10 mouse cellular contexts compared by ENCODE assay signal in genomic region chr2:166011422-166011821, GRCm38 (mm10). TPM values are rescaled to one million over a fixed set of nuclear protein-coding genes. Genes with fewer than 3 reads are reported as not detected.
DNase-seq lines count a peak whose midpoint lies in the region; ATAC-seq and TF ChIP-seq lines count a peak whose summit lies in the region.
"Had no signal": no experiment of that assay in that cellular context is flagged by ENCODE, and none has a peak within 500 bp of the region (broad histone marks: within the 10 kb centered on the region; RNA-seq: fewer than 3 reads in every experiment).

No protein-coding gene starts in this region.

- H3K9me3 ChIP-seq in kidney, embryonic 16.5 days (ENCODE audit: low read length) = no peaks in the 10 kb centered on the region
- H3K9me3 ChIP-seq in E14TG2a.4 (ENCODE audit: low read length) = no peaks in the 10 kb centered on the region
- H3K9me3 ChIP-seq in limb, embryonic 12.5 days = no peaks in the 10 kb centered on the region
- H3K9me3 ChIP-seq: neural tube, embryonic 12.5 days had no signal

- 60% methylated on average over 3 of the region's 3 CpGs for WGBS in kidney, embryonic 16.5 days
- WGBS in bone marrow, adult 2 months = 70% methylated on average over 3 of the region's 3 CpGs
- WGBS in limb, embryonic 12.5 days = 43% methylated on average over 3 of the region's 3 CpGs

- no peaks in the 10 kb centered on the region for H3K27me3 ChIP-seq in kidney, embryonic 16.5 days (ENCODE audit: insufficient read depth, low read length)
- no peaks in the 10 kb centered on the region for H3K27me3 ChIP-seq in E14TG2a.4 (ENCODE audit: insufficient read depth, low read length)
- no peaks in the 10 kb centered on the region for H3K27me3 ChIP-seq in limb, embryonic 12.5 days
- H3K27me3 ChIP-seq: neural tube, embryonic 12.5 days had no signal

- H3K27ac ChIP-seq in kidney, embryonic 16.5 days (ENCODE audit: low read length) = peak overlapping the region; percentile 7; the same call in 1 of the 2 replicates
- H3K27ac ChIP-seq in bone marrow, adult 2 months (ENCODE audit: control insufficient read depth, insufficient read depth, low read depth, low read length, poor library complexity) = 0 out of 2 replicates have a peak overlapping the region, but pooled peaks have one; percentile 68
- 0 out of 2 replicates have a peak overlapping the region, but pooled peaks have one; percentile 7 for H3K27ac ChIP-seq in limb, embryonic 12.5 days
- H3K27ac ChIP-seq: liver, embryonic 14.5 days; neural tube, embryonic 12.5 days had no signal

- H3K9ac ChIP-seq in kidney, embryonic 16.5 days (replicated peaks; ENCODE audit: low read length) = no peak overlapping the region
- H3K9ac ChIP-seq in limb, embryonic 12.5 days (replicated peaks) = no peak overlapping the region
- H3K9ac ChIP-seq: liver, embryonic 14.5 days; neural tube, embryonic 12.5 days had no signal

- H3K4me1 ChIP-seq in kidney, embryonic 16.5 days (ENCODE audit: insufficient read depth, low read length) = peaks cover 44% of the 10 kb centered on the region
- H3K4me1 ChIP-seq in E14TG2a.4 (replicated peaks; ENCODE audit: low read depth, low read length) = peaks cover 89% of the 10 kb centered on the region
- peaks cover 7% of the 10 kb centered on the region for H3K4me1 ChIP-seq in bone marrow, adult 2 months (ENCODE audit: control insufficient read depth, insufficient read depth, low read length)
- peaks cover 35% of the 10 kb centered on the region for H3K4me1 ChIP-seq in limb, embryonic 12.5 days (replicated peaks)

- no peak overlapping the region for H3K4me2 ChIP-seq in kidney, embryonic 16.5 days (replicated peaks; ENCODE audit: low read depth, low read length)
- no peak overlapping the region for H3K4me2 ChIP-seq in limb, embryonic 12.5 days
- H3K4me2 ChIP-seq: neural tube, embryonic 12.5 days had no signal

- ATAC-seq in kidney, embryonic 16.5 days (ENCODE audit: low FRiP score, low TSS enrichment) = no peak
- no peak for ATAC-seq in limb, embryonic 12.5 days (ENCODE audit: insufficient number of reproducible peaks, insufficient read depth, low FRiP score, low TSS enrichment, low read depth)

- no peak overlapping the region for H3K4me3 ChIP-seq in kidney, embryonic 16.5 days (ENCODE audit: low read length)
- peak overlapping the region; percentile 48 for H3K4me3 ChIP-seq in E14TG2a.4 (replicated peaks; ENCODE audit: low read length)
- no peak overlapping the region for H3K4me3 ChIP-seq in bone marrow, adult 2 months (replicated peaks; ENCODE audit: control insufficient read depth, low read depth, low read length)
- H3K4me3 ChIP-seq in limb, embryonic 12.5 days (replicated peaks) = no peak overlapping the region
- H3K4me3 ChIP-seq: neural tube, embryonic 12.5 days had no signal

- TF ChIP-seq CTCF in E14TG2a.4 (conservative IDR thresholded peaks at IDR 0.05; ENCODE audit: low read length) = no peak
- TF ChIP-seq CTCF in bone marrow, adult 2 months (IDR thresholded peaks at IDR 0.05; ENCODE audit: control insufficient read depth, insufficient read depth, low read length) = no peak

- H3K36me3 ChIP-seq in kidney, embryonic 16.5 days (ENCODE audit: insufficient read depth, low read length) = no peaks in the 10 kb centered on the region
- H3K36me3 ChIP-seq in E14TG2a.4 (ENCODE audit: insufficient read depth, low read length) = peaks cover 25% of the 10 kb centered on the region
- H3K36me3 ChIP-seq in limb, embryonic 12.5 days = no peaks in the 10 kb centered on the region
- H3K36me3 ChIP-seq: neural tube, embryonic 12.5 days had no signal

- no peak for TF ChIP-seq POLR2A in bone marrow, adult 2 months (IDR thresholded peaks at IDR 0.05; ENCODE audit: borderline replicate concordance, control insufficient read depth, low read depth, low read length)

- DNase-seq in kidney, adult 8-10 months = no peak
- no peak for DNase-seq in left cerebral cortex, adult 18-20 months (ENCODE audit: low spot score in 2 of 2)
- no peak for DNase-seq in frontal cortex, postnatal 14 days (ENCODE audit: low spot score in 2 of 2)
- DNase-seq: kidney, postnatal 36 days had no signal

RNA-seq across cellular contexts. Expression of gene Ncoa3, which starts 19.0 kb away (rescaled TPM):
- 19.1 and 22.8 TPM in 2 replicates for polyA plus RNA-seq in kidney, embryonic 16.5 days (2015; fragmentation: Nextera tagmentation; extraction: Ambion mirVana)
- polyA plus RNA-seq in bone marrow, adult 2 months (2011; ENCODE audit: insufficient read depth, insufficient read length, low replicate concordance, missing spikeins) = 12.5 and 25.2 TPM in 2 replicates
- 13.4 and 15.8 TPM in 2 replicates for polyA plus RNA-seq in limb, embryonic 12.5 days (2016; fragmentation: Nextera tagmentation; extraction: Ambion mirVana)
- 10 to 100 TPM; 35.8 to 38.7 TPM for total RNA-seq in left cerebral cortex, adult 18-20 months (2021)

Comparison
In these comparisons a context has a peak if more than half of its experiments do, and no peak if none do; other contexts are left out.
1. H3K27ac ChIP-seq: peak in every context shown above with its lines; median percentile 68 in bone marrow, adult 2 months; 7 in kidney, embryonic 16.5 days; 7 in limb, embryonic 12.5 days.